Mouse (Mus musculus): ENCODE data around the gene Unkl. TPM values are rescaled to one million over a fixed set of nuclear protein-coding genes. Genes with fewer than 3 reads are reported as not detected.
A peak's percentile ranks its signal among the peaks of the same experiment; 100 is the strongest.
"Not testable (repeated sequence)": the region's sequence is repeated elsewhere in the genome, so short reads cannot be mapped to it uniquely, and the experiment has no call there.

Unkl gene
- polyA plus RNA-seq, 1 experiment from 2014 or later, result 8.3 TPM

GRCm38 (mm10) chr17:25222504-25222940, 34.3 kb downstream of the Unkl start:
- WGBS, result 7% methylated on average over 14 of the region's 28 CpGs
- H3K27ac ChIP-seq, result peak overlapping the region; percentile 45
- peaks cover 22% of the 10 kb centered on the region for H3K4me1 ChIP-seq
- not testable (repeated sequence) for H3K9me3 ChIP-seq; DNase-seq (ENCODE audit: extremely low spot score, low spot score)
- H3K36me3 ChIP-seq (replicated peaks), result peaks cover 15% of the 10 kb centered on the region
- peak overlapping the region; percentile 59 for H3K4me3 ChIP-seq
- H3K27me3 ChIP-seq (ENCODE audit: poor library complexity, severe bottlenecking), result 0 out of 2 replicates have a peak, but pooled peaks cover 17% of the 10 kb centered on the region

- peaks cover 22% of the 10 kb centered on the region for H3K4me1 ChIP-seq
- peaks cover 15% of the 10 kb centered on the region for H3K36me3 ChIP-seq (replicated peaks)
- 39% methylated on average over 6 of the region's 6 CpGs for WGBS
- 0 out of 2 replicates have a peak, but pooled peaks cover 17% of the 10 kb centered on the region for H3K27me3 ChIP-seq (ENCODE audit: poor library complexity, severe bottlenecking)
- peak overlapping the region; percentile 45 for H3K27ac ChIP-seq
- peak overlapping the region; percentile 59 for H3K4me3 ChIP-seq
- DNase-seq (ENCODE audit: extremely low spot score, low spot score), result no peak
- no peaks in the 10 kb centered on the region for H3K9me3 ChIP-seq
Observed at GRCm38 (mm10) chr17:25222951-25223601, 34.9 kb downstream of the Unkl start.

GRCm38 (mm10) chr17:25224586-25225222, 36.5 kb downstream of the Unkl start:
- no peak for DNase-seq (ENCODE audit: extremely low spot score, low spot score)
- Histone ChIP-seq H3K9me3 (no peaks in the 10 kb centered on the region), H3K4me3 (no peak overlapping the region), H3K27me3 (ENCODE audit: poor library complexity, severe bottlenecking) (0 out of 2 replicates have a peak, but pooled peaks cover 17% of the 10 kb centered on the region), H3K4me1 (peaks cover 22% of the 10 kb centered on the region), H3K36me3 (replicated peaks) (peaks cover 14% of the 10 kb centered on the region), H3K27ac (no peak overlapping the region)
- 88% methylated on average over 7 of the region's 7 CpGs for WGBS

- no peak for DNase-seq (ENCODE audit: extremely low spot score, low spot score)
- Histone ChIP-seq H3K27me3 (ENCODE audit: poor library complexity, severe bottlenecking) (0 out of 2 replicates have a peak, but pooled peaks cover 15% of the 10 kb centered on the region), H3K27ac (no peak overlapping the region), H3K4me3 (no peak overlapping the region), H3K36me3 (replicated peaks) (peaks cover 22% of the 10 kb centered on the region), H3K4me1 (peaks cover 22% of the 10 kb centered on the region), H3K9me3 (no peaks in the 10 kb centered on the region)
- 92% methylated on average over 4 of the region's 4 CpGs for WGBS
Observed at GRCm38 (mm10) chr17:25225659-25226058, 37.5 kb downstream of the Unkl start.

GRCm38 (mm10) chr17:25227991-25228390, 39.8 kb downstream of the Unkl start:
- H3K27ac ChIP-seq, result no peak overlapping the region
- H3K9me3 ChIP-seq, result no peaks in the 10 kb centered on the region
- WGBS, result 89% methylated on average over 5 of the region's 5 CpGs
- no peaks in the 10 kb centered on the region for H3K4me1 ChIP-seq
- no peak overlapping the region for H3K4me3 ChIP-seq
- H3K27me3 ChIP-seq (ENCODE audit: poor library complexity, severe bottlenecking), result 0 out of 2 replicates have a peak, but pooled peaks cover 5% of the 10 kb centered on the region
- no peak for DNase-seq (ENCODE audit: extremely low spot score, low spot score)
- H3K36me3 ChIP-seq (replicated peaks), result peaks cover 31% of the 10 kb centered on the region

- not testable (repeated sequence) for H3K9me3 ChIP-seq; H3K4me3 ChIP-seq; DNase-seq (ENCODE audit: extremely low spot score, low spot score); H3K27me3 ChIP-seq (ENCODE audit: poor library complexity, severe bottlenecking); H3K27ac ChIP-seq; H3K4me1 ChIP-seq
- 85% methylated on average over 17 of the region's 17 CpGs for WGBS
- peaks cover 41% of the 10 kb centered on the region for H3K36me3 ChIP-seq (replicated peaks)
Observed at GRCm38 (mm10) chr17:25230014-25230655, 41.9 kb downstream of the Unkl start.

- peaks cover 47% of the 10 kb centered on the region for H3K36me3 ChIP-seq (replicated peaks)
- no peaks in the 10 kb centered on the region for H3K4me1 ChIP-seq
- no peaks in the 10 kb centered on the region for H3K27me3 ChIP-seq (ENCODE audit: poor library complexity, severe bottlenecking)
- no peak overlapping the region for H3K27ac ChIP-seq
- no peak for DNase-seq (ENCODE audit: extremely low spot score, low spot score)
- H3K9me3 ChIP-seq, result no peaks in the 10 kb centered on the region
- WGBS, result 96% methylated on average over 3 of the region's 3 CpGs
- H3K4me3 ChIP-seq, result no peak overlapping the region
Observed at GRCm38 (mm10) chr17:25230700-25231099, 42.5 kb downstream of the Unkl start.

- not testable (repeated sequence) for DNase-seq (ENCODE audit: extremely low spot score, low spot score); H3K27ac ChIP-seq; H3K9me3 ChIP-seq; H3K4me3 ChIP-seq; H3K4me1 ChIP-seq; H3K27me3 ChIP-seq (ENCODE audit: poor library complexity, severe bottlenecking)
- H3K36me3 ChIP-seq (replicated peaks), result peaks cover 48% of the 10 kb centered on the region
- 98% methylated on average over 8 of the region's 11 CpGs for WGBS
Observed at GRCm38 (mm10) chr17:25231621-25232020, 43.4 kb downstream of the Unkl start.

GRCm38 (mm10) chr17:25235635-25236034, 47.4 kb downstream of the Unkl start:
- WGBS, result 89% methylated on average over 9 of the region's 9 CpGs
- no peak overlapping the region for H3K4me3 ChIP-seq
- H3K36me3 ChIP-seq (replicated peaks), result peaks cover 39% of the 10 kb centered on the region

GRCm38 (mm10) chr17:25239695-25240636, 51.8 kb downstream of the Unkl start, which contains the start of the genes Gnptg and Tsr3:
Gene Gnptg, minus strand, starts transcription at chr17:25240124.
Gene Tsr3, plus strand, starts transcription at chr17:25240170.
- peak within 1 kb of the TSS; percentile 91 for H3K27ac ChIP-seq
- WGBS, result under 1% methylated on average over 80 of the region's 80 CpGs
- peak within 1 kb of the TSS; percentile 65 for H3K4me3 ChIP-seq
- H3K9me3 ChIP-seq, result no peaks in the 10 kb centered on the region
- peaks cover 27% of the 10 kb centered on the region for H3K4me1 ChIP-seq
- peaks cover 60% of the 10 kb centered on the region for H3K36me3 ChIP-seq (replicated peaks)
- H3K27me3 ChIP-seq (ENCODE audit: poor library complexity, severe bottlenecking), result no peaks in the 10 kb centered on the region
- peak; percentile 92 for DNase-seq (ENCODE audit: extremely low spot score, low spot score)

More at GRCm38 (mm10) chr17:25235635-25236034, 47.4 kb downstream of the Unkl start:
- Histone ChIP-seq H3K27me3 (ENCODE audit: poor library complexity, severe bottlenecking) (no peaks in the 10 kb centered on the region), H3K27ac (no peak overlapping the region), H3K9me3 (no peaks in the 10 kb centered on the region), H3K4me1 (peaks cover 11% of the 10 kb centered on the region)
- DNase-seq (ENCODE audit: extremely low spot score, low spot score), result no peak

GRCm38 (mm10) chr17:25243131-25243780, 55.1 kb downstream of the Unkl start:
- no peak for DNase-seq (ENCODE audit: extremely low spot score, low spot score)
- Histone ChIP-seq H3K27ac (no peak overlapping the region), H3K27me3 (ENCODE audit: poor library complexity, severe bottlenecking) (no peaks in the 10 kb centered on the region), H3K36me3 (replicated peaks) (peaks cover 51% of the 10 kb centered on the region), H3K9me3 (no peaks in the 10 kb centered on the region), H3K4me3 (no peak overlapping the region), H3K4me1 (peaks cover 27% of the 10 kb centered on the region)
- WGBS, result 91% methylated on average over 11 of the region's 11 CpGs
